Mouse (Mus musculus) cerebellum, postnatal 14 days (tissue): ENCODE measurements at regions not wholly inside any gene's neighbourhood (a gene's known extent, or its start where the extent isn't known, plus 50 kb on each side); places are given as distances from the start of the nearest gene placed in this dataset.

ENCODE experiments used
- DNase-seq, 2 experiments: peaks; one replicate each; pipeline ENCODE4 v3.0.0; 2021; ENCODE audit warnings: mixed read lengths in 2 of 2

GRCm38 (mm10) chr12:80017376-80017929 lies 95.4 kb downstream of the Zfp36l1 start:
- DNase-seq, result no peak

- DNase-seq, result no peak
Observed at GRCm38 (mm10) chr12:80015938-80016337, 96.9 kb downstream of the Zfp36l1 start.

GRCm38 (mm10) chr12:80014598-80014983 lies 98.2 kb downstream of the Zfp36l1 start:
- no peak for DNase-seq

GRCm38 (mm10) chr12:80013904-80014597 lies 98.8 kb downstream of the Zfp36l1 start:
- peak; percentile 32 to 43 for DNase-seq

GRCm38 (mm10) chr12:80013577-80013903 lies 99.3 kb downstream of the Zfp36l1 start:
- no peak for DNase-seq

GRCm38 (mm10) chr12:80011916-80012315 lies 100.9 kb downstream of the Zfp36l1 start:
- no peak for DNase-seq

GRCm38 (mm10) chr12:80010947-80011346 lies 101.9 kb downstream of the Zfp36l1 start:
- no peak for DNase-seq

GRCm38 (mm10) chr12:80010220-80010619 lies 102.6 kb downstream of the Zfp36l1 start:
- DNase-seq, result no peak

- DNase-seq, result no peak
Observed at GRCm38 (mm10) chr12:80007849-80008248, 105.0 kb downstream of the Zfp36l1 start.

GRCm38 (mm10) chr12:80005227-80005919 lies 107.4 kb downstream of the Zfp36l1 start:
- no peak for DNase-seq

GRCm38 (mm10) chr12:80004575-80004974 lies 108.2 kb downstream of the Zfp36l1 start:
- no peak for DNase-seq

GRCm38 (mm10) chr12:80003486-80003885 lies 109.3 kb downstream of the Zfp36l1 start:
- peak; percentile 56 to 65 for DNase-seq

- DNase-seq, result peak; percentile 77 to 83
Observed at GRCm38 (mm10) chr12:80002474-80003125, 110.2 kb downstream of the Zfp36l1 start.

- DNase-seq, result no peak
Observed at GRCm38 (mm10) chr12:80001794-80002193, 111.0 kb downstream of the Zfp36l1 start.

GRCm38 (mm10) chr12:79999868-80000370 lies 112.9 kb downstream of the Zfp36l1 start:
- no peak for DNase-seq

- DNase-seq, result no peak
Observed at GRCm38 (mm10) chr12:79998788-79999187, 114.0 kb downstream of the Zfp36l1 start.

GRCm38 (mm10) chr12:79998339-79998738 lies 114.5 kb downstream of the Zfp36l1 start:
- no peak for DNase-seq

- DNase-seq, result no peak
Observed at GRCm38 (mm10) chr12:79997201-79997600, 115.6 kb downstream of the Zfp36l1 start.

GRCm38 (mm10) chr12:79995521-79996094 lies 117.2 kb downstream of the Zfp36l1 start:
- DNase-seq, result no peak

- DNase-seq, result peak in 1 of 2 experiments; percentile 28
Observed at GRCm38 (mm10) chr12:79993821-79994571, 118.8 kb downstream of the Zfp36l1 start.

GRCm38 (mm10) chr12:79991279-79991678 lies 121.5 kb downstream of the Zfp36l1 start:
- DNase-seq, result no peak

- no peak for DNase-seq
Observed at GRCm38 (mm10) chr12:79990751-79991150, 122.1 kb downstream of the Zfp36l1 start.
